Mouse (Mus musculus): ENCODE measurements around the gene Stap2.

The Stap2 gene

GRCm38 (mm10) chr17:55957726-55958583, 47.4 kb downstream of the Stap2 start:
- DNase-seq: no peak

GRCm38 (mm10) chr17:55957168-55957567, 48.2 kb downstream of the Stap2 start:
- peak; percentile 78 for DNase-seq

GRCm38 (mm10) chr17:55956591-55956990, 48.8 kb downstream of the Stap2 start:
- no peak for DNase-seq

GRCm38 (mm10) chr17:55956129-55956528, 49.3 kb downstream of the Stap2 start:
- DNase-seq: peak; percentile 87

- no peak for DNase-seq
Observed at GRCm38 (mm10) chr17:55954229-55954628, 51.2 kb downstream of the Stap2 start.

- DNase-seq: no peak
Observed at GRCm38 (mm10) chr17:55953751-55954150, 51.6 kb downstream of the Stap2 start.

GRCm38 (mm10) chr17:55952447-55953027, 52.8 kb downstream of the Stap2 start, which contains the start of gene Ebi3:
Gene Ebi3 (plus strand): TSS chr17:55952640.
- no peak for DNase-seq

GRCm38 (mm10) chr17:55952041-55952440, 53.3 kb downstream of the Stap2 start:
- no peak for DNase-seq

GRCm38 (mm10) chr17:55950601-55951000, 54.8 kb downstream of the Stap2 start:
- no peak for DNase-seq

- no peak for DNase-seq
Observed at GRCm38 (mm10) chr17:55949400-55949799, 56.0 kb downstream of the Stap2 start, which contains the start of gene Zfp119b. Gene Zfp119b (minus strand): TSS chr17:55949500.

- no peak for DNase-seq
Observed at GRCm38 (mm10) chr17:55948647-55949046, 56.7 kb downstream of the Stap2 start.

Data from kidney, postnatal 14 days (tissue).